Mouse (Mus musculus): ENCODE data around the gene Eral1. TPM values are rescaled to one million over a fixed set of nuclear protein-coding genes. Genes with fewer than 3 reads are reported as not detected.

The Eral1 gene
- polyA plus RNA-seq, 1 experiment, result 24.6 TPM

DNA sequence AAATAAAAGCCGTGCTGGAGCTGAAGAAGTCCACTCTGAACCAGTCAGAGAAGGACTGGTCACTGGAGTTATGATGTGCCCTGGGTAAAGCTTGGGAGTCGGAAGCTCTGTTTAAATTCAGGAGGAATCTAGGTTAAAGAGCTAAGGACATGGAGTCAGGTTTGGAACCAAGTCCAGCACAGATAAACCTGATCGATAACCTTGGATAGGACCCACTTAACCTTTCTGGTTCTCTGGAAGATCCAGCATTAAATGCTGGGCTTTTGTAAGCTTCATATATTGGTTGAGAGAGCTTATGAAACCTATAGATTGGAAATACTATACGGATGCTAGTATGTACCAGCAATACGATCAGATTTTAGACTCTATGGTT, 14.9 kb upstream of the Eral1 start:
- TF ChIP-seq POLR2AphosphoS2 (IDR thresholded peaks at IDR 0.05; ENCODE audit: insufficient read length, low read depth) (no peak), SRF (IDR thresholded peaks at IDR 0.05; ENCODE audit: control insufficient read depth, insufficient read length, low read depth) (no peak), E2F4 (IDR thresholded peaks at IDR 0.05; ENCODE audit: insufficient read depth) (no peak), MYOD1 (IDR thresholded peaks at IDR 0.05; ENCODE audit: control insufficient read depth in 1 of 3, insufficient read length in 2 of 3, low read depth in 2 of 3) (no peak), USF1 (IDR thresholded peaks at IDR 0.05; ENCODE audit: low read depth) (no peak), POLR2A (IDR thresholded peaks at IDR 0.05; ENCODE audit: insufficient read length, low read depth) (no peak), TCF12 (IDR thresholded peaks at IDR 0.05; ENCODE audit: insufficient read depth, poor library complexity, severe bottlenecking) (no peak)

DNA sequence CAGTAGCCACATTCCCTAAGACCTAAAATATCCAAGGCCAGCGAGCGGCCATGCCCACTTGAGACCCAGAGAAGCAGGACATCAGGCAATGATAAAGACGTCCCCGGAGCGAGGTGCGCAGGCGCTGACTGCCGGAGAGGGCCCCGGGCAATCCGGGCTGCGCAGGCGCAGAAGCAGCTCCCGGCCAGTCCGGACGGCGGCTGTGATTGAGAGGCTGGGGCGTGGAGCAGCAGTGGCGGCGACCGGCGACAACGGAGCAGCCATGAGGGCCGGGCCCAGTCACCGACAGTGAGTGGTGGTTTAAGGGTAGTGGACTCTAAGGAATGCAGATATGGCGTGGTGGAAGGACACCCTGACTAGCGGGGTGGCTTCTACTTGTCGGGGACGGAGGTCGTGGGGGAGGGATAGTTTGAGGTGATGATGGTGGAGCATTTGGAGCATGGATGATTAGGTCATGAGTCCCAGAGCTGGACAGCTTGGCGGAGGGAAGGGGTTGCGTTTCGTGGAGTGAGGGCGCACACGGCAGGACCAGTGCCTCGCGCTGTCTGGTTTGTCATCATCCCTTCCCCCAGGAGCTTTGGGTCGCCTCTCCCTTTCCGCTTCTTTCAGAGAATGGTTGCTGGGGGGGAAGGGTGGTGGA, 14.4 kb upstream of the Eral1 start, which contains the start of gene Fam222b:
Gene Fam222b, plus strand, starts transcription at position 157 of the 640 bp plus-strand sequence.
- Histone ChIP-seq H3K27me3 (ENCODE audit: control insufficient read depth, insufficient read depth, insufficient read length) (no peaks in the 10 kb centered on the region), H3K36me3 (ENCODE audit: control insufficient read depth, insufficient read depth) (no peaks in the 10 kb centered on the region), H3K79me2 (ENCODE audit: control insufficient read depth, insufficient read depth) (peaks cover 51% of the 10 kb centered on the region), H3ac (ENCODE audit: control insufficient read depth, insufficient read length) (peak within 1 kb of the TSS; percentile 37), H3K4me2 (ENCODE audit: low read depth) (peak within 1 kb of the TSS; percentile 84), H3K4me3 (peak within 1 kb of the TSS; percentile 84)
- peak; percentile 95 for TF ChIP-seq POLR2AphosphoS2 (IDR thresholded peaks at IDR 0.05; ENCODE audit: insufficient read length, low read depth)
- peak; percentile 95 for TF ChIP-seq POLR2A (IDR thresholded peaks at IDR 0.05; ENCODE audit: insufficient read length, low read depth)
- no peak for TF ChIP-seq MYOG (IDR thresholded peaks at IDR 0.05; ENCODE audit: control insufficient read depth in 1 of 3, insufficient read depth in 1 of 3, insufficient read length in 2 of 3, low read depth in 2 of 3)
- peak in 1 of 3 experiments; percentile 7 for TF ChIP-seq MYOD1 (IDR thresholded peaks at IDR 0.05; ENCODE audit: control insufficient read depth in 1 of 3, insufficient read length in 2 of 3, low read depth in 2 of 3)

More for the DNA sequence above, 14.9 kb upstream of the Eral1 start:
- Histone ChIP-seq H3K4me2 (ENCODE audit: low read depth) (peak overlapping the region; percentile 84), H3K27me3 (ENCODE audit: control insufficient read depth, insufficient read depth, insufficient read length) (no peaks in the 10 kb centered on the region), H3K4me3 (peak overlapping the region; percentile 84), H3ac (ENCODE audit: control insufficient read depth, insufficient read length) (peak overlapping the region; percentile 37), H3K36me3 (ENCODE audit: control insufficient read depth, insufficient read depth) (no peaks in the 10 kb centered on the region), H3K79me2 (ENCODE audit: control insufficient read depth, insufficient read depth) (peaks cover 56% of the 10 kb centered on the region)

DNA sequence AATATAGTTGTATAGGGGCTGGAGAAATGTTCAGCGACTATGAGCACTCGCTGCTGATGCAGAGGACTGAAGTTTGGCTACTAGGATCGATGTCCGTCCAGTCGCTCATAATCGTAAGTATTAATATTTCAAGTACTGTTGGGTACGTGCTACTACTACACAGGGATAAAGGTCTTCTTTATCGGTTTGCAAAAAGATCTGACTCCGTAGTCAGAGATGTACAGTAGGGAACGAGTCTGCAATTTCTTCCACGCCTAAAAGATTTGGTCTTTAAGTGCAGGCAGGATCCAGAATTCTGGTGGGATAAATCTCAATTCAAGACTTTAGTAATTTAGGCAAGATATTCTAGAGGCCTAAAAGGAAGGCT, 13.9 kb upstream of the Eral1 start:
- H3K79me2 ChIP-seq (ENCODE audit: control insufficient read depth, insufficient read depth), result peaks cover 46% of the 10 kb centered on the region
- H3K36me3 ChIP-seq (ENCODE audit: control insufficient read depth, insufficient read depth), result no peaks in the 10 kb centered on the region
- peak overlapping the region; percentile 37 for H3ac ChIP-seq (ENCODE audit: control insufficient read depth, insufficient read length)
- H3K4me2 ChIP-seq (ENCODE audit: low read depth), result peak overlapping the region; percentile 75
- H3K4me3 ChIP-seq, result peak overlapping the region; percentile 84
- H3K27me3 ChIP-seq (ENCODE audit: control insufficient read depth, insufficient read depth, insufficient read length), result no peaks in the 10 kb centered on the region
- TF ChIP-seq POLR2A (IDR thresholded peaks at IDR 0.05; ENCODE audit: insufficient read length, low read depth) (no peak), USF1 (IDR thresholded peaks at IDR 0.05; ENCODE audit: low read depth) (no peak), CEBPB (IDR thresholded peaks at IDR 0.05; ENCODE audit: insufficient read depth, poor library complexity, severe bottlenecking) (no peak), MYOG (IDR thresholded peaks at IDR 0.05; ENCODE audit: control insufficient read depth in 1 of 3, insufficient read depth in 1 of 3, insufficient read length in 2 of 3, low read depth in 2 of 3) (no peak), E2F4 (IDR thresholded peaks at IDR 0.05; ENCODE audit: insufficient read depth) (no peak), MYOD1 (IDR thresholded peaks at IDR 0.05; ENCODE audit: control insufficient read depth in 1 of 3, insufficient read length in 2 of 3, low read depth in 2 of 3) (no peak), TCF12 (IDR thresholded peaks at IDR 0.05; ENCODE audit: insufficient read depth, poor library complexity, severe bottlenecking) (no peak), SRF (IDR thresholded peaks at IDR 0.05; ENCODE audit: control insufficient read depth, insufficient read length, low read depth) (no peak), TCF3 (IDR thresholded peaks at IDR 0.05; ENCODE audit: insufficient read length, low read depth) (no peak), MAX (IDR thresholded peaks at IDR 0.05; ENCODE audit: low read depth) (no peak), POLR2AphosphoS2 (IDR thresholded peaks at IDR 0.05; ENCODE audit: insufficient read length, low read depth) (no peak), REST (IDR thresholded peaks at IDR 0.05; ENCODE audit: insufficient read depth, insufficient read length) (no peak)

DNA sequence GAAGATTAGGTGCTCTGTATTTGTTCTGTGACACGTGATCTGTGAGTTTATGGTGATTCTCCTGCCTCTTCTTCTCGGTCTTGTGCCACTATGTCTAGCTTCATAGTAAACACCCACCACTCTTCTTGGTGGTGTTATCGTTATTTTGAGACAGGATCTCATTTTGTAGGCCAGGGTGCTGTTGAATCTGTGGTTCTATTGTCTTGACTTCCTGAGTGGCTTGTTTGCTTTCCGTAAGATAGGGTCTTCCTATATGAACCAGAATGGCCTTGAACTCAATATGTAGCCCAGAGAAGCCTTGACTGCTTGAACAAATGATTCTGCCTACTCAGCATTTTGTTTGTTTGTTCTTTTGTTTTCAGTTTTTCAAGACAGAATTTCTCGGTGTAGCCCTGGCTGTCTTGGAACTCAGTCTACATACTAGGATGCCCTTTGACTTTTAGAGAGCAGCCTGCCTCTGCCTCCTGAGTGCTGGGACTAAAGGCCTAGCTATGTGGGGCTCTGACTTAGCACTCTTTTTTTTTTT, 7.6 kb upstream of the Eral1 start:
- TF ChIP-seq CEBPB (IDR thresholded peaks at IDR 0.05; ENCODE audit: insufficient read depth, poor library complexity, severe bottlenecking), result no peak
- Histone ChIP-seq H3K36me3 (ENCODE audit: control insufficient read depth, insufficient read depth) (no peaks in the 10 kb centered on the region), H3K27me3 (ENCODE audit: control insufficient read depth, insufficient read depth, insufficient read length) (peaks cover 4% of the 10 kb centered on the region), H3K4me2 (ENCODE audit: low read depth) (no peak overlapping the region), H3ac (ENCODE audit: control insufficient read depth, insufficient read length) (no peak overlapping the region), H3K79me2 (ENCODE audit: control insufficient read depth, insufficient read depth) (no peaks in the 10 kb centered on the region), H3K4me3 (no peak overlapping the region)

DNA sequence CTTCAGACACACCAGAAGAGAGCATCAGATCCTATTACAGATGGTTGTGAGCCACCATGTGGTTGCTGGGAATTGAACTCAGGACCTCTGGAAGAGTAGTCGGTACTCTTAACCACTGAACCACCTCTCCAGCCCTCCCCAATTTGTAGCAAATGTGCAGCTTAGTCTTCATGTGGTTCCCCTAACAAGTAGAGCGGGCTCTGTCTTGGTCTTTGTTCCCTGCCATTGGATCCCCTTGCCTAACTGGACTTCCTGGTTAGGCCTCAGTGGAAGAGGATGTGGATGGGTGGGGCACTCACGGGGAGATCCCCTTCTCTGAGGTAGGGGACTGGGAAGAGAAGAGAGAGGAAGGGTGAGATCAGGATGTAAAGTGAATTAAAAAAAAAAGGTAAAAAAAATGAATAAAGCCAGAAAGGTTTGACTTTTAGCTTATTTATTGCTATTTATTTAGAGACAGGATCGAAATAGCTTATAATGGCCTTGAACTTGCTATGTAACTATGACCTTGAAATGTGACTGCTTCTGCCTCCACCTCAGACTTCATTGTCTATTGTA, 6.8 kb upstream of the Eral1 start:
- H3K27me3 ChIP-seq (ENCODE audit: control insufficient read depth, insufficient read depth, insufficient read length), result peaks cover 4% of the 10 kb centered on the region
- no peak overlapping the region for H3K4me3 ChIP-seq
- H3ac ChIP-seq (ENCODE audit: control insufficient read depth, insufficient read length), result no peak overlapping the region
- no peaks in the 10 kb centered on the region for H3K79me2 ChIP-seq (ENCODE audit: control insufficient read depth, insufficient read depth)
- no peaks in the 10 kb centered on the region for H3K36me3 ChIP-seq (ENCODE audit: control insufficient read depth, insufficient read depth)
- TF ChIP-seq E2F4 (IDR thresholded peaks at IDR 0.05; ENCODE audit: insufficient read depth), result no peak
- TF ChIP-seq USF1 (IDR thresholded peaks at IDR 0.05; ENCODE audit: low read depth), result no peak
- no peak for TF ChIP-seq REST (IDR thresholded peaks at IDR 0.05; ENCODE audit: insufficient read depth, insufficient read length)
- TF ChIP-seq MAX (IDR thresholded peaks at IDR 0.05; ENCODE audit: low read depth), result no peak
- no peak for TF ChIP-seq POLR2A (IDR thresholded peaks at IDR 0.05; ENCODE audit: insufficient read length, low read depth)
- TF ChIP-seq TCF3 (IDR thresholded peaks at IDR 0.05; ENCODE audit: insufficient read length, low read depth), result no peak
- no peak for TF ChIP-seq CEBPB (IDR thresholded peaks at IDR 0.05; ENCODE audit: insufficient read depth, poor library complexity, severe bottlenecking)
- TF ChIP-seq POLR2AphosphoS2 (IDR thresholded peaks at IDR 0.05; ENCODE audit: insufficient read length, low read depth), result no peak
- no peak for TF ChIP-seq SRF (IDR thresholded peaks at IDR 0.05; ENCODE audit: control insufficient read depth, insufficient read length, low read depth)
- no peak for TF ChIP-seq MYOD1 (IDR thresholded peaks at IDR 0.05; ENCODE audit: control insufficient read depth in 1 of 3, insufficient read length in 2 of 3, low read depth in 2 of 3)
- TF ChIP-seq TCF12 (IDR thresholded peaks at IDR 0.05; ENCODE audit: insufficient read depth, poor library complexity, severe bottlenecking), result no peak
- no peak for TF ChIP-seq MYOG (IDR thresholded peaks at IDR 0.05; ENCODE audit: control insufficient read depth in 1 of 3, insufficient read depth in 1 of 3, insufficient read length in 2 of 3, low read depth in 2 of 3)
- H3K4me2 ChIP-seq (ENCODE audit: low read depth), result no peak overlapping the region
